Mouse (Mus musculus) ES-Bruce4 (cell line): Measurements from ENCODE around the gene Mavs. TPM values are rescaled to one million over a fixed set of nuclear protein-coding genes. Genes with fewer than 3 reads are reported as not detected.
A peak's percentile ranks its signal among the peaks of the same experiment; 100 is the strongest.

Experiments
- H3K27ac ChIP-seq: 2 replicates; pipeline ENCODE4 v1.5.1; 2012; ENCODE audit warnings: low read length, inconsistent platforms; ENCODE audit not compliant: insufficient read depth
- H3K27me3 ChIP-seq: 2 replicates; pipeline ENCODE4 v1.6.1; 2012; ENCODE audit warnings: mild to moderate bottlenecking, low read length, inconsistent platforms; ENCODE audit not compliant: control insufficient read depth, poor library complexity, insufficient read depth, severe bottlenecking
- H3K36me3 ChIP-seq: 2 replicates; pipeline ENCODE4 v1.6.1; 2012; ENCODE audit warnings: inconsistent platforms, mild to moderate bottlenecking, low read length, moderate library complexity; ENCODE audit not compliant: control insufficient read depth, poor library complexity, insufficient read depth, severe bottlenecking
- H3K4me1 ChIP-seq: one replicate; pipeline ENCODE4 v1.8.1; 2011; ENCODE audit warnings: low read length; ENCODE audit not compliant: control insufficient read depth, insufficient read depth
- H3K4me3 ChIP-seq: 2 replicates; pipeline ENCODE4 v1.5.1; 2011; ENCODE audit warnings: low read depth, mild to moderate bottlenecking, low read length
- H3K9ac ChIP-seq: 2 replicates; pipeline ENCODE4 v1.6.1; 2012; ENCODE audit warnings: low read depth, mild to moderate bottlenecking, inconsistent platforms; ENCODE audit not compliant: poor library complexity, severe bottlenecking
- H3K9me3 ChIP-seq: replicated peaks from 2 replicates; pipeline ENCODE4 v1.6.1; 2012; ENCODE audit warnings: mild to moderate bottlenecking, low read length, inconsistent platforms; ENCODE audit not compliant: control insufficient read depth, poor library complexity, insufficient read depth, severe bottlenecking
- CTCF ChIP-seq: IDR thresholded peaks from one replicate; pipeline ENCODE4 v1.8.1; 2011; ENCODE audit warnings: low read depth, low read length
- EP300 ChIP-seq: IDR thresholded peaks from 2 replicates; pipeline ENCODE4 v1.6.1; 2011; ENCODE audit warnings: low read depth, low read length; ENCODE audit not compliant: insufficient read depth
- POLR2A ChIP-seq: IDR thresholded peaks from one replicate; pipeline ENCODE4 v1.8.1; 2011; ENCODE audit warnings: low read length; ENCODE audit not compliant: insufficient read depth
- polyA plus RNA-seq: library from polyadenylated mRNA; stranded (reverse); fragments of >200 nt; gene quantifications from 2 replicates; pipeline ENCODE4 v1.2.4, GENCODE M21; 2011; ENCODE audit warnings: low read depth; ENCODE audit not compliant: missing spikeins, insufficient read depth, insufficient read length

The Mavs gene
- polyA plus RNA-seq, 1 experiment: 20.3 TPM

GRCm38 (mm10) chr2:131189521-131190309, 44.1 kb upstream of the Mavs start:
- TF ChIP-seq CTCF (no peak), EP300 (no peak), POLR2A (no peak)
- H3K9ac ChIP-seq: no peak overlapping the region
- H3K9me3 ChIP-seq: no peaks in the 10 kb centered on the region
- no peaks in the 10 kb centered on the region for H3K27me3 ChIP-seq
- no peaks in the 10 kb centered on the region for H3K36me3 ChIP-seq
- H3K27ac ChIP-seq: no peak overlapping the region
- peaks cover 3% of the 10 kb centered on the region for H3K4me1 ChIP-seq
- no peak overlapping the region for H3K4me3 ChIP-seq

- Histone ChIP-seq H3K36me3 (no peaks in the 10 kb centered on the region), H3K9ac (no peak overlapping the region), H3K9me3 (no peaks in the 10 kb centered on the region), H3K4me3 (no peak overlapping the region), H3K4me1 (peaks cover 3% of the 10 kb centered on the region), H3K27ac (no peak overlapping the region), H3K27me3 (no peaks in the 10 kb centered on the region)
- TF ChIP-seq CTCF (no peak), EP300 (peak; percentile 56; the same call in 1 of the 2 replicates)
Observed at GRCm38 (mm10) chr2:131190344-131191004, 43.4 kb upstream of the Mavs start.

DNA sequence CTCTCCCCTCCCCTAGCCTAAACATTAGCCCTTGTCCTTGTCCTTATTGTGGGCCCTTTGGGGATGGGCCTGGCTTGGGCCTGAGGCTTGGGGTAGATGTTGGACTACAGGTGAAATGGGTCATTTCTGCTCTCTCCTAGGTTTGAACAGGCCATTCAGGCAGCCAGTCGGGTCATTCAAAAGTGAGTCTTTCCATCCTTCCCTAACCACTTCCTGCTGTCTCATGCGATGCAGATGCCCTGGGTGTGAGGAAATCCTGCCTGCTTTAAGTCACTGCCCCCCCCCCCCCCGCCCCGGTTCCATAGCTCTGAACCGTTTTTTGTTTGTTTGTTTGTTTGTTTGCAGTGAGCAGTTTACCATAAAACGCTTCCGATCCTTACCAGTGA, 42.9 kb upstream of the Mavs start:
- H3K4me1 ChIP-seq: peaks cover 3% of the 10 kb centered on the region
- no peak overlapping the region for H3K9ac ChIP-seq
- TF ChIP-seq POLR2A (no peak), CTCF (no peak), EP300 (no peak)
- H3K4me3 ChIP-seq: no peak overlapping the region
- H3K36me3 ChIP-seq: no peaks in the 10 kb centered on the region
- no peaks in the 10 kb centered on the region for H3K27me3 ChIP-seq
- H3K9me3 ChIP-seq: no peaks in the 10 kb centered on the region
- no peak overlapping the region for H3K27ac ChIP-seq

GRCm38 (mm10) chr2:131196606-131197316, 37.1 kb upstream of the Mavs start:
- no peak overlapping the region for H3K27ac ChIP-seq
- no peak overlapping the region for H3K4me3 ChIP-seq
- H3K4me1 ChIP-seq: peaks cover 1% of the 10 kb centered on the region
- no peak for TF ChIP-seq EP300
- H3K9me3 ChIP-seq: no peaks in the 10 kb centered on the region
- H3K36me3 ChIP-seq: no peaks in the 10 kb centered on the region
- no peaks in the 10 kb centered on the region for H3K27me3 ChIP-seq
- no peak overlapping the region for H3K9ac ChIP-seq

- no peak overlapping the region for H3K4me3 ChIP-seq
- H3K9me3 ChIP-seq: no peaks in the 10 kb centered on the region
- H3K27ac ChIP-seq: no peak overlapping the region
- H3K27me3 ChIP-seq: no peaks in the 10 kb centered on the region
- no peak overlapping the region for H3K9ac ChIP-seq
- H3K4me1 ChIP-seq: peaks cover 3% of the 10 kb centered on the region
- TF ChIP-seq POLR2A: no peak
- no peak for TF ChIP-seq EP300
- TF ChIP-seq CTCF: no peak
- H3K36me3 ChIP-seq: no peaks in the 10 kb centered on the region
Observed at GRCm38 (mm10) chr2:131200710-131201109, 33.2 kb upstream of the Mavs start.

DNA sequence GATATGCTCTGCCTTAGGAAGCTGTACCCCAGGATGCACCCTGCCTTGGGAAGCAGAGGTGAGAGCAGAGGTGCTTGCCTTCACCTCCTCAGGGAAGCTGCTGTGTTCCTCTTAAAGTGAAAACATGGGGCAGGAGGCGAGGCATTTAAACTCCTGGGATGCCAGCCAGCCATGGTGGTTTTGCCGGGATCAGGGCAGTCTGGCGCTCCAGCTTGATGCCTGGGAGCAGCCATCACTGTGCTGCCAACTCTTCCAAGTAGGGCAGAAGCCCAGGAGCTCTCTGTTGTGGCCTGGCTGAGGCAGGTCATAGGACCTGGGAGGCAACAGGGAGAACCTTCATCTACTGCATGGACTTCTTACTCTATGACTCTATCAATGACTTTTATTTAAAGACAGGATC, 32.6 kb upstream of the Mavs start:
- Histone ChIP-seq H3K9me3 (no peaks in the 10 kb centered on the region), H3K4me3 (no peak overlapping the region), H3K27ac (no peak overlapping the region), H3K27me3 (no peaks in the 10 kb centered on the region), H3K4me1 (peaks cover 3% of the 10 kb centered on the region), H3K9ac (no peak overlapping the region), H3K36me3 (no peaks in the 10 kb centered on the region)
- TF ChIP-seq EP300 (no peak), CTCF (no peak), POLR2A (no peak)
